Mouse (Mus musculus): ENCODE measurements at regions not wholly inside any gene's neighbourhood (a gene's known extent, or its start where the extent isn't known, plus 50 kb on each side); places are given as distances from the start of the nearest gene placed in this dataset.
A peak's percentile ranks its signal among the peaks of the same experiment; 100 is the strongest.

DNA sequence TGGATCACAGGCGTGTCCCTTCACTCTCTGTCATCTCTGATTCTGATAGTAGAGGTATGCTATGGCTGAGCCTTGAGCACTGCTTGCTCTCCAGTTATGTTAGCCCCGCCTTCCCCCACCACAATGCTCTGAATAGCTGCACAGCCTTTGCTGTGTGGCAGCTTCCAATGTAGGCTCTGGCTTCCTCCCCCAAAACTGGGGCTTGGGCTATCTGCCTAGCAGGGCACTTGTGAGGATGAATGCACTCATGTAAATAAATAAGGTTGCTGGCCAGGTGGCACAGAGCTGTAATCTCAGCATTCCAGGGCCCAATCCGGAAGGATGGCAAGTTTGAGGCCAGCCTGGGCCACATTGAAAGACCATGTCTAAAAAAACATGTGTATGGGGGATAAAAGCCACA is 103.6 kb upstream of the Sdk1 start:
- Histone ChIP-seq H3K4me3 (ENCODE audit: low read depth, low read length) (no peak overlapping the region), H3K4me1 (ENCODE audit: control insufficient read depth, insufficient read depth) (peaks cover 9% of the 10 kb centered on the region; the same call in 1 of the 2 replicates), H3K27ac (ENCODE audit: low read depth) (peak overlapping the region; percentile 75; the same call in 1 of the 2 replicates), H3K27me3 (ENCODE audit: control insufficient read depth, insufficient read depth, low read length) (no peaks in the 10 kb centered on the region), H3K4me2 (ENCODE audit: low read depth, low read length) (no peak overlapping the region), H3K9me3 (replicated peaks; ENCODE audit: control insufficient read depth, low read length) (no peaks in the 10 kb centered on the region), H3K9ac (replicated peaks; ENCODE audit: low read depth, low read length) (no peak overlapping the region), H3K36me3 (replicated peaks; ENCODE audit: control insufficient read depth, insufficient read depth, low read length) (no peaks in the 10 kb centered on the region)
- ATAC-seq (ENCODE audit: insufficient read depth, low read depth) = 0 out of 2 replicates have a peak, but pooled peaks have one; percentile 28
- TF ChIP-seq CTCF (IDR thresholded peaks at IDR 0.05; ENCODE audit: low read depth) (no peak), EP300 (IDR thresholded peaks at IDR 0.05; ENCODE audit: low read depth) (no peak)
- DNase-seq (ENCODE audit: low spot score) = no peak
- 35% methylated on average over 3 of the region's 3 CpGs for WGBS

DNA sequence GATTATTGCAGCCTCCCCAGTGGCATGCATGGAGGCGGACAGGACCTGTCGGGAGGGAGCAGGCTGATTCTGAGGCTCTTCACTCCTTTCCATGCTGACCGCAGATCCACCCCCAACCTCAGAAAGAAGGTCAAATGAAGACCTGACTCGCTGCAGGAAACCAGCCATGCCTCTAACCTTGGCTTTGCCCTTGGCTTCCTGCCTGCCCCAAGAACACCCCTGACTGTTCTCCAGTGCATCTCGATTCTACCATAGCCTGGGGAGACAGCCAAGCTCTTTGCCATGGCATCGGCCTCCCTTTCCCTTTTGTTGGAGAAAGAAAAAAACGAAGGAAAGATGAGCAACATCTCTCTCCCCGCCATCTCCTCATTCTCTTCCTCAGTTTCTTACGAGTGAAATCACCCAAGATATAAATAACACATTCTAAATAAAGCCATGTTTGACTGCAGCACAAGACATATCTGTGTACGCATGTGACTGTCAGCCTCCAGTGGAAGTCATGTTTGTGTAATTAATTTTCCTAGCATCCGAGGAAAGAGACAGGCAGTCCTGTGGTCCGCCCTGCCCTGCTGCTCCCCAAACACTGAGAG is 102.4 kb upstream of the Sdk1 start:
- peak; percentile 72 for ATAC-seq (ENCODE audit: insufficient read depth, low read depth)
- H3K9me3 ChIP-seq (replicated peaks; ENCODE audit: control insufficient read depth, low read length) = no peaks in the 10 kb centered on the region
- DNase-seq (ENCODE audit: low spot score) = peak; percentile 33
- H3K4me3 ChIP-seq (ENCODE audit: low read depth, low read length) = no peak overlapping the region
- H3K27ac ChIP-seq (ENCODE audit: low read depth) = peak overlapping the region; percentile 75
- no peaks in the 10 kb centered on the region for H3K36me3 ChIP-seq (replicated peaks; ENCODE audit: control insufficient read depth, insufficient read depth, low read length)
- no peak overlapping the region for H3K4me2 ChIP-seq (ENCODE audit: low read depth, low read length)
- H3K27me3 ChIP-seq (ENCODE audit: control insufficient read depth, insufficient read depth, low read length) = no peaks in the 10 kb centered on the region
- peaks cover 9% of the 10 kb centered on the region; the same call in 1 of the 2 replicates for H3K4me1 ChIP-seq (ENCODE audit: control insufficient read depth, insufficient read depth)
- WGBS = 26% methylated on average over 12 of the region's 12 CpGs
- no peak overlapping the region for H3K9ac ChIP-seq (replicated peaks; ENCODE audit: low read depth, low read length)
- no peak for TF ChIP-seq CTCF (IDR thresholded peaks at IDR 0.05; ENCODE audit: low read depth)
- TF ChIP-seq EP300 (IDR thresholded peaks at IDR 0.05; ENCODE audit: low read depth) = 0 out of 2 replicates have a peak, but pooled peaks have one; percentile 60

DNA sequence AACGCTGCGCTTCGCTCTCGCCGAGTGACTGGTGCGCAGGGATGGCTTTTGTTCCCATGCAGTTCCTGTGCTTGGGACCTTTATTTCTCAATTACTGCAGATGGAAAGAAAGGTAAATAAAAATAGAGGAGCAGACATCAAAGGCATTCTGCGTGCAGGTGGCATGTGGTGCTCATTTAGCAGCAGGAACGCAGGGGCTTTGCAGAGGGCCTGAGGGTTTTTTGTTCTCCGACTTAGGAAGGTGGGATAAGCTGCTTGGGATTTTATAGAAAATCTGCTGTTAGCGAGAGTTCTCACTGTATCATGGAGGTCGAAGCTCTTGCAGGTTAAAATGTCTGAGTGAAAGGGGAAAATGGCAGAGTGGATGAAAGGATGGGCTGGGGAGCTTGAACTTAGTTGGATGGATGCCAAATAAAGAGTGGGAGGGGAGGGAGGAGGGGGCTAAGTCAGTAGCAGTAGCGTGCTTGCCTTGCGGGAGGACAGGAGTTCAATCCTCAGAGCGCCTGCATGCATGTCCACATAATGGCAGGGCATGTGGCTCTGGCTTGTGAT is 101.9 kb upstream of the Sdk1 start:
- 55% methylated on average over 14 of the region's 14 CpGs for WGBS
- TF ChIP-seq EP300 (IDR thresholded peaks at IDR 0.05; ENCODE audit: low read depth) = no peak
- TF ChIP-seq CTCF (IDR thresholded peaks at IDR 0.05; ENCODE audit: low read depth) = no peak
- no peak overlapping the region for H3K4me3 ChIP-seq (ENCODE audit: low read depth, low read length)
- no peaks in the 10 kb centered on the region for H3K9me3 ChIP-seq (replicated peaks; ENCODE audit: control insufficient read depth, low read length)
- no peaks in the 10 kb centered on the region for H3K27me3 ChIP-seq (ENCODE audit: control insufficient read depth, insufficient read depth, low read length)
- no peaks in the 10 kb centered on the region for H3K36me3 ChIP-seq (replicated peaks; ENCODE audit: control insufficient read depth, insufficient read depth, low read length)
- DNase-seq (ENCODE audit: low spot score) = no peak
- H3K27ac ChIP-seq (ENCODE audit: low read depth) = peak overlapping the region; percentile 75; the same call in 1 of the 2 replicates
- H3K4me2 ChIP-seq (ENCODE audit: low read depth, low read length) = no peak overlapping the region
- H3K9ac ChIP-seq (replicated peaks; ENCODE audit: low read depth, low read length) = no peak overlapping the region
- H3K4me1 ChIP-seq (ENCODE audit: control insufficient read depth, insufficient read depth) = peaks cover 9% of the 10 kb centered on the region; the same call in 1 of the 2 replicates
- no peak for ATAC-seq (ENCODE audit: insufficient read depth, low read depth)

DNA sequence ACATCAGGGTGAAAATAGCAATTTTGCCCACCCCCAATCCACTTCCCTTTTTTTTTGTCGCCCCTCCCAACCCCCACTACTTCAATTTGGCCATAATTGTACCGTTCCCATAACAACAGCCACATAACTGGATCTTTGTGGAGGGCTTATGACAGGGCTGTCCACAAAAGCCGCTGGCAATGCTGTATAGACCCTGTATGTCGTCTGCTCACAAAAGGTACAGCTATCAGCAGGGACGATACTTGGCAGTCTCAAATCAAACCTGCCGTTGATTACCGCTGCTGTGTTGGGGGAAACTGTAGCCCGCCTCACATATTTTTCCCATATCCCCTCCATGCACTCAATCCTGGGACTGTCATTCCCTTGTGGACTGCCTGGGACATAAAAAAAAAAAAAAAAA is 80.9 kb upstream of the Sdk1 start:
- 65% methylated on average over 8 of the region's 8 CpGs for WGBS
- no peak for ATAC-seq (ENCODE audit: insufficient read depth, low read depth)

DNA sequence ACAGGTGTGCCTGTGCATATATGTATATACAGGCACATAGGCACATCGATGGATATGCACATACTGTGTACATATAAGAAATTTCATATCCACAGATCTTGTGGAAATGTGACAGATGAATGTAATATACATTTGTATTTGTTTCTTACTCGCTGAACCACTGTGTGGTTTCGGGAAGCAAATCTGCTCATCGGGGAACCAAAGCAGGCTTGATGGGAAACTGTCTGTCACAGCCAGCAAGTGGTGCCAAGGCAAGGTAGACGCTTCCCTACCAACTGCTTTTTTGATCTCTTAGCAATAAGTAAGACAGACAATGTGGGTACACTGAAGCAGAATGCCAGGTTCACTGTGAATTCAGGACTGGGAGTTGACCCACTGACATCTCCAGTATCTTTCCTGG is 80.3 kb upstream of the Sdk1 start:
- 87% methylated on average over 5 of the region's 5 CpGs for WGBS
- Histone ChIP-seq H3K9ac (replicated peaks; ENCODE audit: low read depth, low read length) (no peak overlapping the region), H3K4me1 (ENCODE audit: control insufficient read depth, insufficient read depth) (no peaks in the 10 kb centered on the region), H3K27me3 (ENCODE audit: control insufficient read depth, insufficient read depth, low read length) (no peaks in the 10 kb centered on the region), H3K4me3 (ENCODE audit: low read depth, low read length) (no peak overlapping the region), H3K36me3 (replicated peaks; ENCODE audit: control insufficient read depth, insufficient read depth, low read length) (no peaks in the 10 kb centered on the region), H3K4me2 (ENCODE audit: low read depth, low read length) (no peak overlapping the region), H3K9me3 (replicated peaks; ENCODE audit: control insufficient read depth, low read length) (no peaks in the 10 kb centered on the region), H3K27ac (ENCODE audit: low read depth) (no peak overlapping the region)
- DNase-seq (ENCODE audit: low spot score) = no peak
- ATAC-seq (ENCODE audit: insufficient read depth, low read depth) = no peak
- TF ChIP-seq EP300 (IDR thresholded peaks at IDR 0.05; ENCODE audit: low read depth) (no peak), CTCF (IDR thresholded peaks at IDR 0.05; ENCODE audit: low read depth) (no peak)

More for the DNA sequence above, 80.9 kb upstream of the Sdk1 start:
- no peaks in the 10 kb centered on the region for H3K27me3 ChIP-seq (ENCODE audit: control insufficient read depth, insufficient read depth, low read length)
- no peaks in the 10 kb centered on the region for H3K36me3 ChIP-seq (replicated peaks; ENCODE audit: control insufficient read depth, insufficient read depth, low read length)
- no peak overlapping the region for H3K9ac ChIP-seq (replicated peaks; ENCODE audit: low read depth, low read length)
- no peaks in the 10 kb centered on the region for H3K4me1 ChIP-seq (ENCODE audit: control insufficient read depth, insufficient read depth)
- no peak for DNase-seq (ENCODE audit: low spot score)
- H3K4me3 ChIP-seq (ENCODE audit: low read depth, low read length) = no peak overlapping the region
- no peaks in the 10 kb centered on the region for H3K9me3 ChIP-seq (replicated peaks; ENCODE audit: control insufficient read depth, low read length)
- no peak overlapping the region for H3K4me2 ChIP-seq (ENCODE audit: low read depth, low read length)
- TF ChIP-seq EP300 (IDR thresholded peaks at IDR 0.05; ENCODE audit: low read depth) (no peak), CTCF (IDR thresholded peaks at IDR 0.05; ENCODE audit: low read depth) (no peak)
- H3K27ac ChIP-seq (ENCODE audit: low read depth) = no peak overlapping the region

DNA sequence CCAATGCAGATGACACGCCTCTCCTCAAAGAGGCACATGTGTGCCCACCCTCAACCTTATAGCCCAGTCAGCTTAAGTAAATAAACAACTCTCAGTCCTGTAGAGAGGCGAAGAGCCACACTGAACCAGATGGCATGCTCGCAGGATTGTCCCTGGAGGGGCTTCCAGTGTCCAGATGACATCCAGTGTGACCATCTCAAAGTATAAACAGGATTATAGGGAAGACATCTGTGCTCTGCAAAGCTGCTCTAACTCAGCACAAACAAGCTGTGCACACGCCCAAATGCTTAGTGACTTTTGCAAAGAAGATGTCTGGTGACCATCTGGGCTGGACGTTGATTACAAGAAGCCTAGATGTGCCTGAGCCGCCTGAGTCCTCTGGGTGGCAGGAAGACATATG is 58.8 kb upstream of the Sdk1 start:
- no peak overlapping the region for H3K27ac ChIP-seq (ENCODE audit: low read depth)
- H3K27me3 ChIP-seq (ENCODE audit: control insufficient read depth, insufficient read depth, low read length) = no peaks in the 10 kb centered on the region
- H3K4me2 ChIP-seq (ENCODE audit: low read depth, low read length) = no peak overlapping the region
- no peak overlapping the region for H3K4me3 ChIP-seq (ENCODE audit: low read depth, low read length)
- DNase-seq (ENCODE audit: low spot score) = no peak
- H3K9me3 ChIP-seq (replicated peaks; ENCODE audit: control insufficient read depth, low read length) = no peaks in the 10 kb centered on the region
- TF ChIP-seq CTCF (IDR thresholded peaks at IDR 0.05; ENCODE audit: low read depth) = no peak
- TF ChIP-seq EP300 (IDR thresholded peaks at IDR 0.05; ENCODE audit: low read depth) = no peak
- ATAC-seq (ENCODE audit: insufficient read depth, low read depth) = no peak
- WGBS = 75% methylated on average over 6 of the region's 6 CpGs
- no peaks in the 10 kb centered on the region for H3K36me3 ChIP-seq (replicated peaks; ENCODE audit: control insufficient read depth, insufficient read depth, low read length)
- no peak overlapping the region for H3K9ac ChIP-seq (replicated peaks; ENCODE audit: low read depth, low read length)
- no peaks in the 10 kb centered on the region for H3K4me1 ChIP-seq (ENCODE audit: control insufficient read depth, insufficient read depth)

Measured in heart, postnatal 0 days (tissue).